Mouse (Mus musculus): ENCODE results near the gene Alx1. TPM values are rescaled to one million over a fixed set of nuclear protein-coding genes. Genes with fewer than 3 reads are reported as not detected.

The Alx1 gene
- polyA plus RNA-seq, 1 experiment from 2014 or later, result 3.2 TPM

GRCm38 (mm10) chr10:103027931-103028252, 2.1 kb downstream of the Alx1 start:
- 2% methylated on average over 15 of the region's 15 CpGs for WGBS
- no peak for DNase-seq (ENCODE audit: low spot score)
- Histone ChIP-seq H3K9me3 (ENCODE audit: control insufficient read depth, low read length) (no peaks in the 10 kb centered on the region), H3K27me3 (replicated peaks; ENCODE audit: control insufficient read depth, insufficient read depth, low read length) (peaks cover 69% of the 10 kb centered on the region), H3K9ac (ENCODE audit: low read depth, low read length) (no peak overlapping the region), H3K4me1 (replicated peaks; ENCODE audit: control insufficient read depth, insufficient read depth, low read length) (no peaks in the 10 kb centered on the region), H3K4me3 (ENCODE audit: low read depth, low read length) (peak overlapping the region; percentile 39), H3K27ac (ENCODE audit: low read depth, low read length) (no peak overlapping the region), H3K36me3 (ENCODE audit: control insufficient read depth, insufficient read depth, low read length) (no peaks in the 10 kb centered on the region), H3K4me2 (peak overlapping the region; percentile 53)
- 0 out of 2 replicates have a peak, but pooled peaks have one; percentile 4 for ATAC-seq (replicated peaks; ENCODE audit: low FRiP score)

- DNase-seq (ENCODE audit: low spot score) (no peak), ATAC-seq (replicated peaks; ENCODE audit: low FRiP score) (no peak)
- WGBS, result 2% methylated on average over 20 of the region's 20 CpGs
- peak overlapping the region; percentile 1; the same call in 1 of the 2 replicates for H3K4me2 ChIP-seq
- no peak overlapping the region for H3K9ac ChIP-seq (ENCODE audit: low read depth, low read length)
- H3K9me3 ChIP-seq (ENCODE audit: control insufficient read depth, low read length), result no peaks in the 10 kb centered on the region
- H3K27ac ChIP-seq (ENCODE audit: low read depth, low read length), result no peak overlapping the region
- H3K36me3 ChIP-seq (ENCODE audit: control insufficient read depth, insufficient read depth, low read length), result no peaks in the 10 kb centered on the region
- no peaks in the 10 kb centered on the region for H3K4me1 ChIP-seq (replicated peaks; ENCODE audit: control insufficient read depth, insufficient read depth, low read length)
- H3K4me3 ChIP-seq (ENCODE audit: low read depth, low read length), result no peak overlapping the region
- H3K27me3 ChIP-seq (replicated peaks; ENCODE audit: control insufficient read depth, insufficient read depth, low read length), result peaks cover 68% of the 10 kb centered on the region
These were observed 2.6 kb downstream of the Alx1 start for GRCm38 (mm10) chr10:103027226-103027930.

GRCm38 (mm10) chr10:103026636-103027225, 3.3 kb downstream of the Alx1 start:
- no peak overlapping the region for H3K4me3 ChIP-seq (ENCODE audit: low read depth, low read length)
- H3K4me1 ChIP-seq (replicated peaks; ENCODE audit: control insufficient read depth, insufficient read depth, low read length), result no peaks in the 10 kb centered on the region
- H3K9me3 ChIP-seq (ENCODE audit: control insufficient read depth, low read length), result no peaks in the 10 kb centered on the region
- no peak for ATAC-seq (replicated peaks; ENCODE audit: low FRiP score)
- WGBS, result under 1% methylated on average over 17 of the region's 17 CpGs
- no peak overlapping the region for H3K9ac ChIP-seq (ENCODE audit: low read depth, low read length)
- no peaks in the 10 kb centered on the region for H3K36me3 ChIP-seq (ENCODE audit: control insufficient read depth, insufficient read depth, low read length)
- DNase-seq (ENCODE audit: low spot score), result peak; percentile 37
- H3K27me3 ChIP-seq (replicated peaks; ENCODE audit: control insufficient read depth, insufficient read depth, low read length), result peaks cover 62% of the 10 kb centered on the region
- no peak overlapping the region for H3K27ac ChIP-seq (ENCODE audit: low read depth, low read length)
- H3K4me2 ChIP-seq, result peak overlapping the region; percentile 1; the same call in 1 of the 2 replicates

- no peak for ATAC-seq (replicated peaks; ENCODE audit: low FRiP score)
These were observed 27.5 kb downstream of the Alx1 start for GRCm38 (mm10) chr10:103002556-103002955.

GRCm38 (mm10) chr10:103000902-103001301, 29.1 kb downstream of the Alx1 start:
- H3K9me3 ChIP-seq (ENCODE audit: control insufficient read depth, low read length), result no peaks in the 10 kb centered on the region
- H3K27ac ChIP-seq (ENCODE audit: low read depth, low read length), result no peak overlapping the region
- H3K9ac ChIP-seq (ENCODE audit: low read depth, low read length), result no peak overlapping the region
- H3K36me3 ChIP-seq (ENCODE audit: control insufficient read depth, insufficient read depth, low read length), result no peaks in the 10 kb centered on the region
- no peak overlapping the region for H3K4me3 ChIP-seq (ENCODE audit: low read depth, low read length)
- ATAC-seq (replicated peaks; ENCODE audit: low FRiP score) (no peak), DNase-seq (ENCODE audit: low spot score) (no peak)
- 27% methylated on average over 8 of the region's 8 CpGs for WGBS
- no peak overlapping the region for H3K4me2 ChIP-seq
- no peaks in the 10 kb centered on the region for H3K27me3 ChIP-seq (replicated peaks; ENCODE audit: control insufficient read depth, insufficient read depth, low read length)
- H3K4me1 ChIP-seq (replicated peaks; ENCODE audit: control insufficient read depth, insufficient read depth, low read length), result no peaks in the 10 kb centered on the region

More at GRCm38 (mm10) chr10:103002556-103002955, 27.5 kb downstream of the Alx1 start:
- H3K4me1 ChIP-seq (replicated peaks; ENCODE audit: control insufficient read depth, insufficient read depth, low read length), result no peaks in the 10 kb centered on the region
- H3K4me3 ChIP-seq (ENCODE audit: low read depth, low read length), result no peak overlapping the region
- no peaks in the 10 kb centered on the region for H3K27me3 ChIP-seq (replicated peaks; ENCODE audit: control insufficient read depth, insufficient read depth, low read length)
- WGBS, result 58% methylated on average over 2 of the region's 2 CpGs
- no peak for DNase-seq (ENCODE audit: low spot score)
- no peak overlapping the region for H3K27ac ChIP-seq (ENCODE audit: low read depth, low read length)
- H3K36me3 ChIP-seq (ENCODE audit: control insufficient read depth, insufficient read depth, low read length), result no peaks in the 10 kb centered on the region
- H3K9ac ChIP-seq (ENCODE audit: low read depth, low read length), result no peak overlapping the region
- H3K9me3 ChIP-seq (ENCODE audit: control insufficient read depth, low read length), result no peaks in the 10 kb centered on the region
- no peak overlapping the region for H3K4me2 ChIP-seq

GRCm38 (mm10) chr10:102999584-102999983, 30.4 kb downstream of the Alx1 start:
- ATAC-seq (replicated peaks; ENCODE audit: low FRiP score) (no peak), DNase-seq (ENCODE audit: low spot score) (no peak)
- H3K27me3 ChIP-seq (replicated peaks; ENCODE audit: control insufficient read depth, insufficient read depth, low read length), result no peaks in the 10 kb centered on the region
- H3K36me3 ChIP-seq (ENCODE audit: control insufficient read depth, insufficient read depth, low read length), result no peaks in the 10 kb centered on the region
- H3K4me1 ChIP-seq (replicated peaks; ENCODE audit: control insufficient read depth, insufficient read depth, low read length), result no peaks in the 10 kb centered on the region
- H3K27ac ChIP-seq (ENCODE audit: low read depth, low read length), result no peak overlapping the region
- no peak overlapping the region for H3K4me3 ChIP-seq (ENCODE audit: low read depth, low read length)
- H3K9me3 ChIP-seq (ENCODE audit: control insufficient read depth, low read length), result no peaks in the 10 kb centered on the region
- no peak overlapping the region for H3K4me2 ChIP-seq
- no peak overlapping the region for H3K9ac ChIP-seq (ENCODE audit: low read depth, low read length)

GRCm38 (mm10) chr10:102975106-102975505, 54.9 kb downstream of the Alx1 start:
- no peak overlapping the region for H3K4me2 ChIP-seq
- no peaks in the 10 kb centered on the region for H3K27me3 ChIP-seq (replicated peaks; ENCODE audit: control insufficient read depth, insufficient read depth, low read length)
- no peaks in the 10 kb centered on the region for H3K4me1 ChIP-seq (replicated peaks; ENCODE audit: control insufficient read depth, insufficient read depth, low read length)
- no peaks in the 10 kb centered on the region for H3K9me3 ChIP-seq (ENCODE audit: control insufficient read depth, low read length)
- no peak overlapping the region for H3K4me3 ChIP-seq (ENCODE audit: low read depth, low read length)
- DNase-seq (ENCODE audit: low spot score), result no peak
- H3K9ac ChIP-seq (ENCODE audit: low read depth, low read length), result no peak overlapping the region
- no peaks in the 10 kb centered on the region for H3K36me3 ChIP-seq (ENCODE audit: control insufficient read depth, insufficient read depth, low read length)
- no peak for ATAC-seq (replicated peaks; ENCODE audit: low FRiP score)
- H3K27ac ChIP-seq (ENCODE audit: low read depth, low read length), result no peak overlapping the region
- WGBS, result 80% methylated on average over 5 of the region's 5 CpGs

- Histone ChIP-seq H3K27me3 (replicated peaks; ENCODE audit: control insufficient read depth, insufficient read depth, low read length) (no peaks in the 10 kb centered on the region), H3K4me1 (replicated peaks; ENCODE audit: control insufficient read depth, insufficient read depth, low read length) (no peaks in the 10 kb centered on the region), H3K9me3 (ENCODE audit: control insufficient read depth, low read length) (no peaks in the 10 kb centered on the region), H3K4me3 (ENCODE audit: low read depth, low read length) (no peak overlapping the region), H3K36me3 (ENCODE audit: control insufficient read depth, insufficient read depth, low read length) (no peaks in the 10 kb centered on the region), H3K4me2 (no peak overlapping the region), H3K9ac (ENCODE audit: low read depth, low read length) (no peak overlapping the region), H3K27ac (ENCODE audit: low read depth, low read length) (no peak overlapping the region)
- no peak for DNase-seq (ENCODE audit: low spot score)
- WGBS, result 72% methylated on average over 2 of the region's 2 CpGs
- ATAC-seq (replicated peaks; ENCODE audit: low FRiP score), result no peak
These were observed 70.4 kb downstream of the Alx1 start for GRCm38 (mm10) chr10:102959602-102960001.
